Mouse (Mus musculus): ENCODE results near the gene Sh2d1b2.

Sh2d1b2 gene

GRCm38 (mm10) chr1:170277016-170277415 is 44.5 kb downstream of the Sh2d1b2 start, which contains the start of gene Sh2d1b1:
Sh2d1b1 (plus strand) TSS chr1:170277320.
- no peak for DNase-seq (ENCODE audit: low read depth)

- no peak for DNase-seq (ENCODE audit: low read depth)
Measured at GRCm38 (mm10) chr1:170282415-170283129, 50.0 kb downstream of the Sh2d1b2 start.

- peak; percentile 7 for DNase-seq (ENCODE audit: low read depth)
Measured at GRCm38 (mm10) chr1:170292239-170292951, 59.8 kb downstream of the Sh2d1b2 start.

- no peak for DNase-seq (ENCODE audit: low read depth)
Measured at GRCm38 (mm10) chr1:170293257-170293656, 60.7 kb downstream of the Sh2d1b2 start.

- no peak for DNase-seq (ENCODE audit: low read depth)
Measured at GRCm38 (mm10) chr1:170294786-170295570, 62.4 kb downstream of the Sh2d1b2 start.

- no peak for DNase-seq (ENCODE audit: low read depth)
Measured at GRCm38 (mm10) chr1:170299496-170299895, 66.9 kb downstream of the Sh2d1b2 start.

- no peak for DNase-seq (ENCODE audit: low read depth)
Measured at GRCm38 (mm10) chr1:170301686-170302085, 69.1 kb downstream of the Sh2d1b2 start.

GRCm38 (mm10) chr1:170302456-170302855 is 69.9 kb downstream of the Sh2d1b2 start:
- DNase-seq (ENCODE audit: low read depth), result no peak

- DNase-seq (ENCODE audit: low read depth), result no peak
Measured at GRCm38 (mm10) chr1:170303103-170303502, 70.6 kb downstream of the Sh2d1b2 start.
